Mouse (Mus musculus) A20 (cell line): ENCODE data around the gene Dusp15.

Source experiments
- DNase-seq: peaks from one replicate; pipeline ENCODE4 v3.0.0-alpha.2; 2011; ENCODE audit warnings: low read depth, low spot score

Gene Dusp15

GRCm38 (mm10) chr2:152906274-152907037 lies 45.0 kb downstream of the Dusp15 start:
- DNase-seq: no peak

DNA sequence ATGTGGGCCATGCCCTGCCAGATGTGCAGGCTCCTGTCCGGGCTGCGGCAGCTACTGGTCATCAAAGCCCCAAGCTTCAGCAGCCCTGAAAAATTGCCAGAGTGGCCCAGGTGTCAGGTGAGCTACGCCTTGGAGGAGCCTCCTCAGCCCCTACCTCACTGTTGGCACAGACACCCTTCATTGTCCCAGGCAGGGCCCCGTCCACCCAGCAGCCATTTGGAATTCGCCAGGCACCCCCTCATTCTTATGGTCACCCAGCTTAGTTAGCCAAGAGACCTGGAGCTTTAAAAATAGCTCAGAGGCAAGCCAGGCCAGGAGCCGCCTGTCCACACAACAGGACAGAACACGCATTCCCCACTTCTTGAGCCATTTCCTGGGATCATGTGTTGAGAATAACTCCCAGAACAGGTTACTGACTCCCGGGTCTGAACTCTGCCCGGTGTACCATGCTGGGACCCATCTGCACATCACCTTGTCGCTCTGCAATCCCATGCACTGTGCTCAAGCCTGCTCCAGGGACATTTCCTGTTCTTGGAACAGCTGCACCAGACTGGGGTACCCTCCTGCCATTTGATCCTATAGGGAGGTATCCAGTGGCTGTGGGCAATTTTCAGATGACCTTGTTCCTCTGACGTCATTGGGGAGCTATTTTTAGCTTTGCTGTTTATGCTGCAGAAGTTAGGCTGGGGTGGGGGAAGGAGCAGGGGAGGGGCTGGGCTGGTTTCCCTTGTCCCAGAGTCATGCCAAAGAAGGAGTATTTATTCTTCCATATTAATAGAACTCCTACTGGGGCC lies 46.3 kb downstream of the Dusp15 start:
- DNase-seq: no peak

GRCm38 (mm10) chr2:152904127-152904643 lies 47.3 kb downstream of the Dusp15 start:
- no peak for DNase-seq

- no peak for DNase-seq
These were observed 47.9 kb downstream of the Dusp15 start for GRCm38 (mm10) chr2:152903586-152903985.

DNA sequence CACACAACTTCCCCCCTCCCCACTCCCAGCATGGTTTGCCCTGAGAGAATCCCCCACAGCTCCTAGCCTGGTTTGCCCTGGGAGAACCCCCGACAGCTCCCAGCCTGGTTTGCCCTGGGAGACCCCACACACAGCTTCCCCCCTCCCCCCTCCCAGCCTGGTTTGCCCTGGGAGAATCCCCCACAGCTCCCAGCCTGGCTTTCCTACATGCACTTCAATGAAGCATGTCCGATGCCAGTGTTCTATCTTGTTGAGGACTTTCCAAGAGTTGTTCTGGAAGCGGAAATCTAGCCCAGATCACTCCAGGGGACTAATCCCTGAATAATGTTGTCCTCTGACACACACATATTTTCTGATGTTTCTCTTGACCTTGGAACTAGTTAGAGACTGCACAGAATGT lies 48.8 kb downstream of the Dusp15 start:
- no peak for DNase-seq

GRCm38 (mm10) chr2:152901296-152901695 lies 50.2 kb downstream of the Dusp15 start:
- no peak for DNase-seq

DNA sequence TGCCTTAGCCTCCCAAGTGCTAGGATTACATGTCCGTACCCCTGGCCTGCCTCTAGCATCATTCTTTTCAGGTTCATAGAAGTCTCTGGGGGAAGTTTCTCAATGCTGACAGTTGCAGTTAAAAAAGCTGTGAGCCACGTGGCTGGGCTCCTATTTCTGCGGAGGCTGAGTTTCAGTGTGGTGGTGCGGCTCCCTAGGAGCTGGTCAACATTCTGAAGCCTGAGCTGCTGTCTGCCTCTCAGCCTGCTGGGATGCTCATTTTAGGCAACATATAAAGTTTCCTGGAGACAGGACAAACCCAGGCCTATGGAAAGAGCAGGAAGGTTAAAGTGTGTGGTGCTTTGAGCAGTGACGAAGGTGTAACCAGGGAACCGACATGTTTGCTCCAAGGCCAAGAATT lies 52.5 kb downstream of the Dusp15 start:
- DNase-seq: no peak

DNA sequence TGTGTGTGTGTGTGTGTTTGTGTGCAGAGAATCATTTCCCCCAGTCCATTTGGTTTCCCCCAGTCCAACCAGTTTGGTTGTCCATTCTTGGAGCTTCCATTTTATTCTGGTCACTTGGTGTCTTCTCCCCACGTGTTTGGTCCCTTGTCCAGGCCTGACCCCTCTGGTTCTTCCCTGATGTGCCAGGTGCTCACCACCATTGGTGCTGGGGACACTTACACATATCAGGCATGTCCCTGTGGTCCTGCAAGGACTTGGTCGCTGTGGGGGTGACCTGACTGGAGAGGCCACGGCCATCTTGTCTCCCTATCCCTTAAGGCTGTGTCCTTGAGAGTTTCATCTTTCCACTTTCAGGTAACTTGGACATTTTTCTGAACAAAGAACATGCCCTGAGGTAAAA lies 54.6 kb downstream of the Dusp15 start:
- no peak for DNase-seq

DNA sequence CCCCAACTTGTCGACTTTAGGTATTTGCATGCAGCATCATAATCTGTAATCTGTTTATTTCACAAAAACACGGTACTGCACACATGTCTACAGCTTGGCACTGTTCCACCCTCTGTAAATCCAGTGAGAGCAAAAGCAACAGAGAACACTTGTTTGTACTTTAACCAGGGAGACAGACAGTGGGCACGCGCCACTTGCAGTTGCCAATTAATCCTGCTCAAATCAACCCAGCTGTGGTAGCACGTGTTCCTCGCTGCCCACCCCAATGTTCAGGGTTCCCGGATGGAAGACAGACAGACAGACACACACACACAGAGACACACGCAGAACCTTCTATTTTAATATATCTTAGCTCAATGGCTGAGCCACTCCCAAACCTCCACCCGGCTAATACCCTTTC lies 55.7 kb downstream of the Dusp15 start:
- DNase-seq: no peak
